Mouse (Mus musculus) liver, adult 2 months (tissue): Measurements from ENCODE around the gene Coro2b. TPM values are rescaled to one million over a fixed set of nuclear protein-coding genes. Genes with fewer than 3 reads are reported as not detected.

Experiments used
- DNase-seq: peaks from one replicate; pipeline ENCODE4 v3.0.0-alpha.2; 2011; ENCODE audit warnings: low read depth, low spot score; ENCODE audit errors: extremely low read depth
- H3K27ac ChIP-seq: fragments of 200-500 bp; replicated peaks from 2 replicates; pipeline ENCODE4 v1.5.1; 2012; ENCODE audit warnings: low read depth, mild to moderate bottlenecking, control low read depth, inconsistent platforms, low read length; ENCODE audit not compliant: insufficient read depth
- H3K27me3 ChIP-seq: fragments of 200-500 bp; 2 replicates; pipeline ENCODE4 v1.6.1; 2012; ENCODE audit warnings: mild to moderate bottlenecking, moderate library complexity, low read length, inconsistent platforms; ENCODE audit not compliant: control insufficient read depth, insufficient read depth
- H3K36me3 ChIP-seq: fragments of 200-500 bp; 2 replicates; pipeline ENCODE4 v1.6.1; 2012; ENCODE audit warnings: low read length, inconsistent platforms; ENCODE audit not compliant: control insufficient read depth, insufficient read depth
- H3K4me1 ChIP-seq: fragments of 200-500 bp; 2 replicates; pipeline ENCODE4 v1.6.1; 2011; ENCODE audit warnings: low read length; ENCODE audit not compliant: control insufficient read depth, insufficient read depth
- H3K4me3 ChIP-seq: fragments of 200-500 bp; 2 replicates; pipeline ENCODE4 v1.5.1; 2011; ENCODE audit warnings: low read depth, mild to moderate bottlenecking, control low read depth, low read length, moderate library complexity; ENCODE audit not compliant: insufficient read depth
- H3K79me2 ChIP-seq: fragments of 200-500 bp; 2 replicates; pipeline ENCODE4 v1.6.1; 2012; ENCODE audit warnings: inconsistent platforms, mild to moderate bottlenecking, low read length, moderate library complexity; ENCODE audit not compliant: control insufficient read depth, insufficient read depth
- H3K9ac ChIP-seq: fragments of 200-500 bp; 2 replicates; pipeline ENCODE4 v1.6.1; 2012; ENCODE audit warnings: low read depth, mild to moderate bottlenecking, control low read depth, inconsistent platforms, low read length
- CTCF ChIP-seq: fragments of 200-500 bp; IDR thresholded peaks from 2 replicates; pipeline ENCODE4 v1.5.1; 2011; ENCODE audit warnings: low read depth, low read length, control low read depth
- POLR2A ChIP-seq: fragments of 200-500 bp; IDR thresholded peaks from 2 replicates; pipeline ENCODE4 v1.6.1; 2011; ENCODE audit warnings: low read length, control low read depth; ENCODE audit not compliant: insufficient read depth; ENCODE audit errors: extremely low read depth
- WGBS: fragments of 180-500 bp; shearing (Covaris S2); methylation state at CpG from one replicate; pipeline ENCODE4 v1.1.7; 2018; 5-methylcytosine and 5-hydroxymethylcytosine counted together
- polyA plus RNA-seq: library from polyadenylated mRNA; depleted of rRNA; stranded (reverse); fragments of >200 nt; gene quantifications from 2 replicates; pipeline ENCODE4 v1.2.3, GENCODE M21; 2012
- total RNA-seq: library from RNA; depleted of rRNA; stranded (reverse); fragments of >200 nt; gene quantifications from 2 replicates; pipeline ENCODE4 v1.2.3, GENCODE M21; 2014

Gene Coro2b
- total and polyA plus RNA-seq, 2 experiments: 1.5 to 2.7 TPM

DNA sequence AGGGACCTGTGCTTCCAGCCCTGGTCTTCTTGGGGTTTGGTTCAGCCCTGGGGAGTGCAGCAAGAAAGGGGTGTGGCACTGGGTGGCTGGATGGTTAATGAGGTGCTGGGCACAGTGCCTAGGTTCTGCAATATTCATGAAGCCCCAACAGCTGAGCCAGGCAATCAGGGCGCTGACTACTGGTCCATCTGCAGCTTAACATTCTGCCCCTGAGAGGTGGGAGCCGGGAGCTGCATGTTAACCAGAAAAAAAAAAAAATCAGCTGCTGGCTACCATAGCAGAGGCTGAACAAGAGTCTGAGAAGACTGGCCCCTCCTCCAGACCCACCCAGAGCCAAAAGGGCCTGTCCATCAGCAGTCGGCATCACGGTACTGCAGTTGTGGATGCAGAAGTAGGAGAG is 52.7 kb downstream of the Coro2b start:
- Histone ChIP-seq H3K27ac (no peak overlapping the region), H3K27me3 (no peaks in the 10 kb centered on the region), H3K79me2 (no peaks in the 10 kb centered on the region), H3K4me1 (no peaks in the 10 kb centered on the region), H3K4me3 (no peak overlapping the region), H3K36me3 (no peaks in the 10 kb centered on the region), H3K9ac (no peak overlapping the region)
- DNase-seq: no peak
- WGBS: 55% methylated on average over 4 of the region's 4 CpGs
- TF ChIP-seq CTCF (no peak), POLR2A (no peak)

- Histone ChIP-seq H3K79me2 (no peaks in the 10 kb centered on the region), H3K9ac (no peak overlapping the region), H3K36me3 (no peaks in the 10 kb centered on the region), H3K27me3 (no peaks in the 10 kb centered on the region), H3K4me1 (no peaks in the 10 kb centered on the region), H3K4me3 (no peak overlapping the region), H3K27ac (no peak overlapping the region)
- WGBS: 91% methylated on average over 3 of the region's 3 CpGs
- no peak for DNase-seq
- no peak for TF ChIP-seq POLR2A
These were observed 54.1 kb downstream of the Coro2b start for GRCm38 (mm10) chr9:62482788-62483187.

GRCm38 (mm10) chr9:62480898-62481642 is 55.8 kb downstream of the Coro2b start:
- 62% methylated on average over 6 of the region's 6 CpGs for WGBS
- Histone ChIP-seq H3K4me3 (no peak overlapping the region), H3K36me3 (no peaks in the 10 kb centered on the region)

GRCm38 (mm10) chr9:62480149-62480548 is 56.7 kb downstream of the Coro2b start:
- TF ChIP-seq POLR2A: no peak
- TF ChIP-seq CTCF: no peak

More at GRCm38 (mm10) chr9:62480898-62481642, 55.8 kb downstream of the Coro2b start:
- no peaks in the 10 kb centered on the region for H3K79me2 ChIP-seq
- no peak for TF ChIP-seq POLR2A
- TF ChIP-seq CTCF: no peak
- no peak for DNase-seq
- H3K4me1 ChIP-seq: no peaks in the 10 kb centered on the region
- H3K9ac ChIP-seq: no peak overlapping the region
- H3K27me3 ChIP-seq: no peaks in the 10 kb centered on the region
- H3K27ac ChIP-seq: no peak overlapping the region

DNA sequence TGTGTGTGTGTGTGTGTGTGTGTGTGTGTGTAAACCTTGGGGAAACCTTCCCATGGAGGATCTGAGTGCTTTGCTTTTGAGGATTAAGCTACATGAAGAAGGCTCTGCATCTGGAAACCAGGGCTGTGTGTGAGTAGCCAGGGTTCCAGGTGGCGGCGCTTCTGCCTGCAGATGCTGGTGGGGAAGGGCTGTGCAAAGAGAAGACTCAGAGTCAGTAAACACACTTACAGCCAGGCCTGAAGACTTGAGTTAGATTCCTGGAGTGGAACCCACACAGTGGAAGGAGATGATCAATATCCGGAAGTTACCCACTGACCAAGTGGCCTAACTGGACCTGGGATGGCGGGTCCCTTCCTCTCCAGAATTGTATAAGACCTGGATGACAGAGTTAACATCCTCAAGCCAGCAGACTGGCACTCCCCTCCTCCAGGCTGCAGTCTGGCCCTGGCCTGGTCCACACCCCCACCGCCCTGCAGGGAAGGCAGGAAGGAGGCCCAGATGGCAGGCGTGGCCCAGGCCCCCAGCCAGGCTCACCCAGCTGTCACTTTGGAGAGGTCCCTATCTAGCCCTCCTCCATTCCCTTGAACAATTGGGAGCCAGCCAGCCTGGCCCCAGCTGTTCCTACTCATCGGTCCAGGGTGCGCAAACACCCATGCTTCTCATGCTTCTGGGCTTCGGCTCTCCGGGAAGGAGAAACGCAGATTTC is 59.9 kb downstream of the Coro2b start:
- no peaks in the 10 kb centered on the region for H3K79me2 ChIP-seq
- TF ChIP-seq POLR2A (no peak), CTCF (no peak)
- H3K4me3 ChIP-seq: no peak overlapping the region
- H3K4me1 ChIP-seq: no peaks in the 10 kb centered on the region
- no peaks in the 10 kb centered on the region for H3K36me3 ChIP-seq
- peak; percentile 8 for DNase-seq
- WGBS: 69% methylated on average over 11 of the region's 11 CpGs
- no peak overlapping the region for H3K9ac ChIP-seq
- H3K27me3 ChIP-seq: no peaks in the 10 kb centered on the region
- no peak overlapping the region for H3K27ac ChIP-seq

More at GRCm38 (mm10) chr9:62480149-62480548, 56.7 kb downstream of the Coro2b start:
- no peak overlapping the region for H3K4me3 ChIP-seq
- no peak overlapping the region for H3K9ac ChIP-seq
- 89% methylated on average over 9 of the region's 9 CpGs for WGBS
- no peaks in the 10 kb centered on the region for H3K27me3 ChIP-seq
- no peaks in the 10 kb centered on the region for H3K36me3 ChIP-seq
- no peaks in the 10 kb centered on the region for H3K79me2 ChIP-seq
- no peaks in the 10 kb centered on the region for H3K4me1 ChIP-seq
- H3K27ac ChIP-seq: no peak overlapping the region
- no peak for DNase-seq

GRCm38 (mm10) chr9:62474206-62474605 is 62.6 kb downstream of the Coro2b start:
- no peaks in the 10 kb centered on the region for H3K36me3 ChIP-seq
- no peaks in the 10 kb centered on the region for H3K79me2 ChIP-seq
- no peaks in the 10 kb centered on the region for H3K4me1 ChIP-seq
- TF ChIP-seq CTCF: no peak
- no peak for TF ChIP-seq POLR2A
- H3K27ac ChIP-seq: no peak overlapping the region
- no peak overlapping the region for H3K4me3 ChIP-seq
- no peak overlapping the region for H3K9ac ChIP-seq
- no peak for DNase-seq
- H3K27me3 ChIP-seq: no peaks in the 10 kb centered on the region
- 86% methylated on average over 2 of the region's 2 CpGs for WGBS
